Mouse (Mus musculus) liver, adult 2 months (tissue): ENCODE results near the gene Hecw2. TPM values are rescaled to one million over a fixed set of nuclear protein-coding genes. Genes with fewer than 3 reads are reported as not detected.

Experiments
- DNase-seq: peaks from one replicate; pipeline ENCODE4 v3.0.0-alpha.2; 2011; ENCODE audit warnings: low read depth, low spot score; ENCODE audit errors: extremely low read depth
- H3K27ac ChIP-seq: fragments of 200-500 bp; replicated peaks from 2 replicates; pipeline ENCODE4 v1.5.1; 2012; ENCODE audit warnings: low read depth, mild to moderate bottlenecking, control low read depth, inconsistent platforms, low read length; ENCODE audit not compliant: insufficient read depth
- H3K27me3 ChIP-seq: fragments of 200-500 bp; 2 replicates; pipeline ENCODE4 v1.6.1; 2012; ENCODE audit warnings: mild to moderate bottlenecking, moderate library complexity, low read length, inconsistent platforms; ENCODE audit not compliant: control insufficient read depth, insufficient read depth
- H3K36me3 ChIP-seq: fragments of 200-500 bp; 2 replicates; pipeline ENCODE4 v1.6.1; 2012; ENCODE audit warnings: low read length, inconsistent platforms; ENCODE audit not compliant: control insufficient read depth, insufficient read depth
- H3K4me1 ChIP-seq: fragments of 200-500 bp; 2 replicates; pipeline ENCODE4 v1.6.1; 2011; ENCODE audit warnings: low read length; ENCODE audit not compliant: control insufficient read depth, insufficient read depth
- H3K4me3 ChIP-seq: fragments of 200-500 bp; 2 replicates; pipeline ENCODE4 v1.5.1; 2011; ENCODE audit warnings: low read depth, mild to moderate bottlenecking, control low read depth, low read length, moderate library complexity; ENCODE audit not compliant: insufficient read depth
- H3K79me2 ChIP-seq: fragments of 200-500 bp; 2 replicates; pipeline ENCODE4 v1.6.1; 2012; ENCODE audit warnings: inconsistent platforms, mild to moderate bottlenecking, low read length, moderate library complexity; ENCODE audit not compliant: control insufficient read depth, insufficient read depth
- H3K9ac ChIP-seq: fragments of 200-500 bp; 2 replicates; pipeline ENCODE4 v1.6.1; 2012; ENCODE audit warnings: low read depth, mild to moderate bottlenecking, control low read depth, inconsistent platforms, low read length
- CTCF ChIP-seq: fragments of 200-500 bp; IDR thresholded peaks from 2 replicates; pipeline ENCODE4 v1.5.1; 2011; ENCODE audit warnings: low read depth, low read length, control low read depth
- POLR2A ChIP-seq: fragments of 200-500 bp; IDR thresholded peaks from 2 replicates; pipeline ENCODE4 v1.6.1; 2011; ENCODE audit warnings: low read length, control low read depth; ENCODE audit not compliant: insufficient read depth; ENCODE audit errors: extremely low read depth
- WGBS: fragments of 180-500 bp; shearing (Covaris S2); methylation state at CpG from one replicate; pipeline ENCODE4 v1.1.7; 2018; 5-methylcytosine and 5-hydroxymethylcytosine counted together
- polyA plus RNA-seq: library from polyadenylated mRNA; depleted of rRNA; stranded (reverse); fragments of >200 nt; gene quantifications from 2 replicates; pipeline ENCODE4 v1.2.3, GENCODE M21; 2012
- total RNA-seq: library from RNA; depleted of rRNA; stranded (reverse); fragments of >200 nt; gene quantifications from 2 replicates; pipeline ENCODE4 v1.2.3, GENCODE M21; 2014

Hecw2 gene
- total and polyA plus RNA-seq, 2 experiments, result 0.38 to 2.9 TPM

DNA sequence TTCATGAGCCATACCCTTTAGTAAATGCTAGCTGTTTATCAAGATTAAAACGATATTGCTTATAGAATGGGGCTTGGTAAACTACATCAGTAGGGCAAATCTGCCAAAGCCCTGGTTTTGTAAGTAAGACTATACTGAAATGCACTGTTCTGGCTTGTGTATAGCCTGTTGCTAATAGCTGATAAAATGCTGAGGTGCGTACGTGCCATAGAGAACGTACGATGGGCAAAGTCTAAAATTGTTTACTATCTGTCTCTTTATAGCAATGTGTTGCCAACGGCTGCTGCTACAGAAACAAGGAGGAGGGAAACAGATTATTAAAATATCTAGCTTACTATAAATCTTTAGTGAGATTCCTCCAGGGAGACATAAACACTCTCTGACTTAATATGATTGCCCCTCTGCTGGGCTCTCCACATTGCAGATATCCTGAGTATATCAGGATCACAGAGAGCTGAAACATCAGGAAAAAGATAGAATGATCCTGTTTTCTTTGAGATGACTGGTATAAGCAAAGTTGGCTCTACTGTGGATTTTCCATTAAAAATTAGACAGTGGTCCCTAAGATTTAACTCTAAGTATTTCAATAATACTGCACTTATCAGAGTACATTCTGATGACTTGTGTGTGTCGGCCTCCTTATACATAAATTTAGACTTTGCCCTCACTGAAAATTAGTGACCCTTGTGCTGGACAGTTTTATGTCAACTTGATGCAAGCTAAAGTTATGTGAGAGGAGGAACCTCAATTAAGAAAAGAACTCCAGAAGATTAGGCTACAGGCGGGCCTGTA lies 350.6 kb downstream of the Hecw2 start:
- WGBS, result 87% methylated on average over 8 of the region's 8 CpGs
- no peaks in the 10 kb centered on the region for H3K27me3 ChIP-seq

DNA sequence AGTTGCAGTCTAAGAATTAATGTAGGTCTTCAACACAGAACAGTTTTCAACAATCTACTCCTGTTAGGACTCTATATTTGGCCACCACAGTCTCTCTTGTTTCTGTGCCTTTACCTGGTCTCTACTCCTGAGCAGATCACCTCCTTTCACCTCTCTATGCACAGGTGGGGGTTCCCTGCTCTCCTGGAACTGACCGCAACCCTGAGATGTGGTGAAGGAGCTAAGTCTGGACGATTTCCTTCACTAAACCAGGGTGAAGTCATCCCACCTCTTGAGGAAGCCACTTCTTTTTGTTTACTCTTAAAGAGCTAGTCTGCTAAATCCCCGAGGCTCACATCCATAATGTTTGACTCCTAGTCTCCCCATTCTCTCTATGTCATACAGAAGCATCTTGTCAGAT lies 351.9 kb downstream of the Hecw2 start:
- no peaks in the 10 kb centered on the region for H3K36me3 ChIP-seq
- H3K9ac ChIP-seq, result no peak overlapping the region
- H3K4me1 ChIP-seq, result no peaks in the 10 kb centered on the region
- H3K4me3 ChIP-seq, result no peak overlapping the region
- WGBS, result 87% methylated on average over 3 of the region's 3 CpGs
- no peak for DNase-seq
- H3K27me3 ChIP-seq, result no peaks in the 10 kb centered on the region
- TF ChIP-seq POLR2A (no peak), CTCF (no peak)
- H3K79me2 ChIP-seq, result no peaks in the 10 kb centered on the region
- H3K27ac ChIP-seq, result no peak overlapping the region

More for the DNA sequence above, 350.6 kb downstream of the Hecw2 start:
- Histone ChIP-seq H3K4me1 (no peaks in the 10 kb centered on the region), H3K79me2 (no peaks in the 10 kb centered on the region), H3K36me3 (no peaks in the 10 kb centered on the region), H3K9ac (no peak overlapping the region), H3K27ac (no peak overlapping the region), H3K4me3 (no peak overlapping the region)
- no peak for DNase-seq
- no peak for TF ChIP-seq POLR2A
- TF ChIP-seq CTCF, result no peak

GRCm38 (mm10) chr1:53841080-53841479 lies 353.9 kb downstream of the Hecw2 start:
- H3K79me2 ChIP-seq, result no peaks in the 10 kb centered on the region
- H3K9ac ChIP-seq, result no peak overlapping the region
- no peak overlapping the region for H3K4me3 ChIP-seq
- DNase-seq, result no peak
- no peak overlapping the region for H3K27ac ChIP-seq
- H3K27me3 ChIP-seq, result no peaks in the 10 kb centered on the region
- no peaks in the 10 kb centered on the region for H3K4me1 ChIP-seq
- no peaks in the 10 kb centered on the region; the same call in 1 of the 2 replicates for H3K36me3 ChIP-seq
- TF ChIP-seq CTCF (no peak), POLR2A (no peak)
- 68% methylated on average over 4 of the region's 4 CpGs for WGBS

GRCm38 (mm10) chr1:53839392-53839791 lies 355.6 kb downstream of the Hecw2 start:
- no peak for TF ChIP-seq POLR2A
- no peak for TF ChIP-seq CTCF

GRCm38 (mm10) chr1:53838182-53838859 lies 356.6 kb downstream of the Hecw2 start:
- H3K9ac ChIP-seq, result no peak overlapping the region
- no peaks in the 10 kb centered on the region for H3K79me2 ChIP-seq
- WGBS, result 90% methylated on average over 8 of the region's 8 CpGs
- H3K4me3 ChIP-seq, result no peak overlapping the region
- H3K4me1 ChIP-seq, result no peaks in the 10 kb centered on the region
- H3K36me3 ChIP-seq, result no peaks in the 10 kb centered on the region; the same call in 1 of the 2 replicates
- H3K27me3 ChIP-seq, result no peaks in the 10 kb centered on the region
- peak; percentile 43 for DNase-seq
- H3K27ac ChIP-seq, result 0 out of 2 replicates have a peak overlapping the region, but pooled peaks have one; percentile 17
- TF ChIP-seq CTCF (no peak), POLR2A (no peak)

More at GRCm38 (mm10) chr1:53839392-53839791, 355.6 kb downstream of the Hecw2 start:
- H3K4me3 ChIP-seq, result no peak overlapping the region
- no peak overlapping the region for H3K9ac ChIP-seq
- WGBS, result 63% methylated on average over 2 of the region's 2 CpGs
- no peak overlapping the region for H3K27ac ChIP-seq
- no peaks in the 10 kb centered on the region; the same call in 1 of the 2 replicates for H3K36me3 ChIP-seq
- no peaks in the 10 kb centered on the region for H3K4me1 ChIP-seq
- no peaks in the 10 kb centered on the region for H3K27me3 ChIP-seq
- H3K79me2 ChIP-seq, result no peaks in the 10 kb centered on the region
- DNase-seq, result no peak
